Mouse (Mus musculus): ENCODE data around the gene Igsf9. TPM values are rescaled to one million over a fixed set of nuclear protein-coding genes. Genes with fewer than 3 reads are reported as not detected.

The Igsf9 gene
- 3.2 TPM for polyA plus RNA-seq (2015; fragmentation: Illumina TruSeq; extraction: RNeasy Lipid Tissue Mini Kit (QIAGEN cat#74804); ENCODE audit: insufficient read depth, low replicate concordance)

GRCm38 (mm10) chr1:172481540-172482280, at the start of gene Igsf9:
Gene Igsf9, plus strand, starts transcription at chr1:172481788.

GRCm38 (mm10) chr1:172475054-172475741, 6.4 kb upstream of the Igsf9 start, which contains the start of gene Slamf9:
Gene Slamf9, plus strand, starts transcription at chr1:172475358.

GRCm38 (mm10) chr1:172499765-172500441, 18.3 kb downstream of the Igsf9 start, which contains the start of gene Tagln2:
Gene Tagln2, plus strand, starts transcription at chr1:172500047.

GRCm38 (mm10) chr1:172520576-172521440, 39.2 kb downstream of the Igsf9 start, which contains the start of gene Cfap45:
Gene Cfap45, plus strand, starts transcription at chr1:172520801.

Other genes starting within 250 kb of the Igsf9 start
- gene Atp1a4, start 223.4 kb upstream of the Igsf9 start, polyA plus RNA-seq (2015; fragmentation: Illumina TruSeq; extraction: RNeasy Lipid Tissue Mini Kit (QIAGEN cat#74804); ENCODE audit: insufficient read depth, low replicate concordance): 0.07 TPM
- gene Igsf8, start 220.1 kb upstream of the Igsf9 start, polyA plus RNA-seq (2015; fragmentation: Illumina TruSeq; extraction: RNeasy Lipid Tissue Mini Kit (QIAGEN cat#74804); ENCODE audit: insufficient read depth, low replicate concordance): 10.4 TPM
- gene Atp1a2, start 183.7 kb upstream of the Igsf9 start, polyA plus RNA-seq (2015; fragmentation: Illumina TruSeq; extraction: RNeasy Lipid Tissue Mini Kit (QIAGEN cat#74804); ENCODE audit: insufficient read depth, low replicate concordance): 3.0 TPM
- 1.7 TPM for gene Kcnj9, start 152.5 kb upstream of the Igsf9 start, polyA plus RNA-seq (2015; fragmentation: Illumina TruSeq; extraction: RNeasy Lipid Tissue Mini Kit (QIAGEN cat#74804); ENCODE audit: insufficient read depth, low replicate concordance)
- 23.5 TPM for gene Kcnj10, start 140.6 kb upstream of the Igsf9 start, polyA plus RNA-seq (2015; fragmentation: Illumina TruSeq; extraction: RNeasy Lipid Tissue Mini Kit (QIAGEN cat#74804); ENCODE audit: insufficient read depth, low replicate concordance)
- 33.5 TPM for gene Pigm, start 105.2 kb upstream of the Igsf9 start, polyA plus RNA-seq (2015; fragmentation: Illumina TruSeq; extraction: RNeasy Lipid Tissue Mini Kit (QIAGEN cat#74804); ENCODE audit: insufficient read depth, low replicate concordance)
- gene Slamf9, start 6.4 kb upstream of the Igsf9 start, polyA plus RNA-seq (2015; fragmentation: Illumina TruSeq; extraction: RNeasy Lipid Tissue Mini Kit (QIAGEN cat#74804); ENCODE audit: insufficient read depth, low replicate concordance): 9.1 TPM
- gene Tagln2, start 18.3 kb downstream of the Igsf9 start, polyA plus RNA-seq (2015; fragmentation: Illumina TruSeq; extraction: RNeasy Lipid Tissue Mini Kit (QIAGEN cat#74804); ENCODE audit: insufficient read depth, low replicate concordance): 194 TPM
- 0.50 TPM for gene Cfap45, start 39.0 kb downstream of the Igsf9 start, polyA plus RNA-seq (2015; fragmentation: Illumina TruSeq; extraction: RNeasy Lipid Tissue Mini Kit (QIAGEN cat#74804); ENCODE audit: insufficient read depth, low replicate concordance)
- not detected for gene Vsig8, start 74.2 kb downstream of the Igsf9 start, polyA plus RNA-seq (2015; fragmentation: Illumina TruSeq; extraction: RNeasy Lipid Tissue Mini Kit (QIAGEN cat#74804); ENCODE audit: insufficient read depth, low replicate concordance)
- gene Slamf8, start 108.8 kb downstream of the Igsf9 start, polyA plus RNA-seq (2015; fragmentation: Illumina TruSeq; extraction: RNeasy Lipid Tissue Mini Kit (QIAGEN cat#74804); ENCODE audit: insufficient read depth, low replicate concordance): 29.7 TPM
- 0.19 TPM for gene Fcrl6, start 120.8 kb downstream of the Igsf9 start, polyA plus RNA-seq (2015; fragmentation: Illumina TruSeq; extraction: RNeasy Lipid Tissue Mini Kit (QIAGEN cat#74804); ENCODE audit: insufficient read depth, low replicate concordance)
- 4.1 TPM for gene Dusp23, start 151.2 kb downstream of the Igsf9 start, polyA plus RNA-seq (2015; fragmentation: Illumina TruSeq; extraction: RNeasy Lipid Tissue Mini Kit (QIAGEN cat#74804); ENCODE audit: insufficient read depth, low replicate concordance)
- gene Crp, start 216.3 kb downstream of the Igsf9 start, polyA plus RNA-seq (2015; fragmentation: Illumina TruSeq; extraction: RNeasy Lipid Tissue Mini Kit (QIAGEN cat#74804); ENCODE audit: insufficient read depth, low replicate concordance): not detected

Data from spleen, adult 10 weeks (tissue).